Mouse (Mus musculus) MEL-GATA-1-ER (cell line): ENCODE results near the gene Olfr558.

Experiments used
- DNase-seq: peaks from one replicate; pipeline ENCODE4 v3.0.0-alpha.2; 2012; ENCODE audit warnings: low read depth; ENCODE audit errors: extremely low read depth

The Olfr558 gene

GRCm38 (mm10) chr7:102701915-102702314 lies at the start of gene Olfr558:
Gene Olfr558, plus strand, starts transcription at chr7:102702215.
- no peak for DNase-seq

- no peak for DNase-seq
Observed at GRCm38 (mm10) chr7:102658523-102658922, 43.5 kb upstream of the Olfr558 start, which contains the start of gene Olfr555. Gene Olfr555, plus strand, starts transcription at chr7:102658823.

GRCm38 (mm10) chr7:102664599-102664998 lies 37.4 kb upstream of the Olfr558 start, which contains the start of gene Olfr556:
Gene Olfr556, plus strand, starts transcription at chr7:102664899.
- DNase-seq, result no peak

- DNase-seq, result peak; percentile 3
Observed at GRCm38 (mm10) chr7:102665378-102665777, 36.6 kb upstream of the Olfr558 start.

GRCm38 (mm10) chr7:102676225-102676624 lies 25.8 kb upstream of the Olfr558 start:
- no peak for DNase-seq

- no peak for DNase-seq
Observed at GRCm38 (mm10) chr7:102681916-102682315, 20.1 kb upstream of the Olfr558 start.

GRCm38 (mm10) chr7:102686944-102687501 lies 15.0 kb upstream of the Olfr558 start, which contains the start of gene Trim68:
Gene Trim68, minus strand, starts transcription at chr7:102687327.
- no peak for DNase-seq

GRCm38 (mm10) chr7:102695358-102696125 lies 6.5 kb upstream of the Olfr558 start, which contains the start of gene Olfr557:
Gene Olfr557, plus strand, starts transcription at chr7:102695910.
- peak; percentile 20 for DNase-seq

- DNase-seq, result no peak
Observed at GRCm38 (mm10) chr7:102698461-102698860, 3.6 kb upstream of the Olfr558 start.

GRCm38 (mm10) chr7:102718970-102719369 lies 17.0 kb downstream of the Olfr558 start, which contains the start of gene Olfr33:
Gene Olfr33, minus strand, starts transcription at chr7:102719070.
- no peak for DNase-seq

GRCm38 (mm10) chr7:102727391-102727790 lies 25.4 kb downstream of the Olfr558 start, which contains the start of gene Olfr559:
Gene Olfr559, minus strand, starts transcription at chr7:102727491.
- DNase-seq, result no peak

GRCm38 (mm10) chr7:102733793-102734192 lies 31.8 kb downstream of the Olfr558 start:
- no peak for DNase-seq

- no peak for DNase-seq
Observed at GRCm38 (mm10) chr7:102737705-102738104, 35.7 kb downstream of the Olfr558 start.

- no peak for DNase-seq
Observed at GRCm38 (mm10) chr7:102752086-102752485, 50.1 kb downstream of the Olfr558 start.

- DNase-seq, result no peak
Observed at GRCm38 (mm10) chr7:102759266-102759665, 57.3 kb downstream of the Olfr558 start, which contains the start of the genes Olfr560 and Olfr78. Gene Olfr560, minus strand, starts transcription at chr7:102759366. Gene Olfr78, minus strand, starts transcription at chr7:102759471.
